Mouse (Mus musculus) left cerebral cortex, postnatal 14 days (tissue): Measurements from ENCODE around the gene Hoxc8. TPM values are rescaled to one million over a fixed set of nuclear protein-coding genes. Genes with fewer than 3 reads are reported as not detected.

Experiments
- DNase-seq, 2 experiments: peaks; one replicate each; pipeline ENCODE4 v3.0.0; 2021 to 2022; ENCODE audit warnings: low spot score in 2 of 2, mixed read lengths in 1 of 2
- intact Hi-C: fragments of 180-260 bp; cut with DNase I; formaldehyde crosslinking; loops from one replicate; pipeline ENCODE4 v1.15.1; 2025
- total RNA-seq, 2 experiments: library from RNA; stranded (reverse); gene quantifications; 2 replicates each; pipeline ENCODE4 v1.2.3; 2021

Hoxc8 gene
- total RNA-seq, 2 experiments from 2014 or later = not detected

DNA sequence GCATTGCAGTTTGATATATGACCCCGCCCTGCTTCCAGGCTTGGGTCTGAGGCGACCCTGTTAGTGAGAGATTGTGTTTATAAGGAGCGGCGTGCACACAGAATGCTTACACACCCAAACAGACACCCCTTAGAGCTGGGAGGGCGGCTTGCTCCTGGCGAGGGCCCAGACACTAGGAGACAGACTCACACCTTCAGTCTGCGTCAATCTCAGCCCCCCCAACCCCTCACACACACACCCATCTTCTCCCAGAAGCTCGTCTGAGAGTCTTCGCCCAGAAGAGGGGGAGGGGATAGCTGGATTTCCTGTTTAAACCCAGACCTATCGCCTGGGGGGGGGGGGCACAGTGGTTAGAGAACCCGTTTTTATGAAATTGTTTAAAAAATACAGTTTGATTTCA lies 9.5 kb downstream of the Hoxc8 start:
- no peak for DNase-seq
- intact Hi-C loops = no loop called here

DNA sequence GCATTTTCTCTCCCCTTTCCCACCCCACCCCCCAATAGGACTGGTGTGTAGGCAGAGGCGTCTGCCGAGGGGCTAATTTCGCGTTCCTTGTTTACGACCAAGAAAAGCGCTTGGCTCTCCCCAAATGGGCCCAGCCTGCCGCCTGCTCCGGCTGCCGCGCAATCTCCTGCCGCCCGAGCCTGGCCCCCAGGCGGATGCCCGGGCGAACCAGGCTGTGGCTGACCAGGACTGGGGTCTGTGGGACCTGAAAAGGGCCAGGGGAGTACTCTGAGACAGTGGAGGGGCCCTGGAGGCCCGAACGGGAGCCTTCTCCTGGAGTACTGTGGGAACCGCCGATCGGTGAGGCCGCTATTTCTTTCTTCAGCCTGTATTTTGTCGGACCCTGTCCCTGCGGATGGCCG lies 10.1 kb downstream of the Hoxc8 start:
- DNase-seq = no peak
- intact Hi-C loops = no loop called here

DNA sequence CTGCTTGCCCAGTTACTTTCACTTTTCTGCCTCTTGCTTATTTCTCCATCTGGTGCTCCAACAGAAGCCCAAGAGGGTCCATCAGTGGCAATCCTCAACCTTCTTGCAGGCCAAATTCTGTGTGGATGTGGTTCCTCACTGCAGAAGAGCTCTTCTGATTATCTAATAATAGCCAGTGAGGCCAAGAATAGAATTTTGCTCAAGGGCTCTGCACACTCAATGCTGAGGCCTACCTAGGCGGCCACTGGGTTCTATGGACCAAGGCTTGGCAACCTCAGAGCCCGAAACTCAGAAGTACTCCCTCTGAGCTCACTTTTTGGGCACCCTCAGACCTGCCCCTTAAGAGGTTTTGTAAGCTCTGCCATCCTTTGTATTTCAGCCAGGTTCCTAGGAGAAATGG lies 11.0 kb downstream of the Hoxc8 start:
- no peak for DNase-seq
- intact Hi-C loops = no loop called here

DNA sequence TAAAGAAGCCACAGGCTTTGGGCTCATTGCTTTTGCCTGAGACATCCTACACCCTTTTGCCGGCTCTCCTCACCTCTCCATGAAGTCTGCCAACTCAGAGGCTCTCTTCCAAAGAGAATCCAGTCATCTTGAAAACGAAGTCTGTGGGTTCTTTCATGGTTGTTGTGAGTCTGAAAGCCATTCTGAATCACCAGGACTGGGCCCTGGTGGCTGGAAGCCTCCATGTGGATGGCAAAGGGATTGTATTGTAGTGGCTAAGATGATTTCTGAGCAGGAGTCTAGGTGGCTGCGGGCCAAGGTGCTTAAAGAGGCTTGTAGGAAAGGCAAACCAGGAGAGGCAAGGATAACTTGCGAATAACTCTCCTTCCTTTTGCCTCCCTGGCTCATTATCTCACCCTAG lies 11.7 kb downstream of the Hoxc8 start:
- DNase-seq = no peak
- intact Hi-C loops = no loop called here

DNA sequence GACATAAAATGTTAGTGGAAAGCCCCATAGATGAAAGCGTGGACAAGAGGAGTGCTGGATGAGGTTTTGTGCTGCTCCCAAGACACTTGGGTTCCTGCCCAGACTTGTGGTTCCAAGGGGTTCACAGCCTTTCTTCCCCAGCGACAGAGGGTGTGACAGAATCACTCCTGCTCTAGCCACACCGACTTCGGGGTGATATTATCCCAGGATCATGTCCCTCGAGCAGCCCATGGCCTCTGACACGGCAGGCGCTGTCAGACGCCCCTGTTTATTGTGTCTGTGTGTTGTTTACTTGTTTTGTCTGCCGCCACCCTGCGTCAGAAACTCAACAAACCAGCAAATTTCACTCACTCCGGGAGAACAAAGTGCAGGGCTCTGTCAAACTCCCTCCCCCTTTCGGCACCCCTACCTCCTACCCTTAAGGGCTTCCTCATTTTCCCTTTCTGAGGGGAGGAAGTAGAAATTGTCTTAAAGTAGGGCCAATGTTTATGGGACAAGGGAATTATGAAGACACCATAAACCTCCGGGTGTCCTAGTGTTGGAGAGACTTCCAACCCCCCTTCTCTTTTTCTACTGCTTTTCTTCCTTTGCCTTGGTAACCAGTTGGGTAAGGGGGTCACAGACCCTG lies 12.5 kb downstream of the Hoxc8 start:
- intact Hi-C loops = no loop called here
- no peak for DNase-seq

DNA sequence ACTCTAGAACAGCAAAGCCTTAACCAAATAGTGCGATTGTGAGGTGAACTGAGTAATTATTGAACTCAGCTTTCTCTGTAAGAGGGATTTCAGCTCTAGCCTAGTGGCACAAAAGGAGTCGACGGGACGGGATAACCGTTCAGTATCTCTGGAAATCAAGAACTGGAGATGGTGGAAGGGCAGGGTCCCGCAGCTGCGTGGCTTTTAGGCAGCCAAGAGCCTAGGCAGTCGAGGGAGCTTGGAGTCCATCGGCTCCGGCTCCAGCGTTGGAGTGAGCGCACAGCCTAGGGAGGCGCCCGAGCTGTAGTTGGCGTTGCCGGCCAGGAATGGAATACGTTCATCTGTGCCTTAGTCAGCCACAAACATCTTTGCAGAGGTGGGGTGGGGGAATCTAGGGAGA lies 14.9 kb downstream of the Hoxc8 start:
- intact Hi-C loops = no loop called here

DNA sequence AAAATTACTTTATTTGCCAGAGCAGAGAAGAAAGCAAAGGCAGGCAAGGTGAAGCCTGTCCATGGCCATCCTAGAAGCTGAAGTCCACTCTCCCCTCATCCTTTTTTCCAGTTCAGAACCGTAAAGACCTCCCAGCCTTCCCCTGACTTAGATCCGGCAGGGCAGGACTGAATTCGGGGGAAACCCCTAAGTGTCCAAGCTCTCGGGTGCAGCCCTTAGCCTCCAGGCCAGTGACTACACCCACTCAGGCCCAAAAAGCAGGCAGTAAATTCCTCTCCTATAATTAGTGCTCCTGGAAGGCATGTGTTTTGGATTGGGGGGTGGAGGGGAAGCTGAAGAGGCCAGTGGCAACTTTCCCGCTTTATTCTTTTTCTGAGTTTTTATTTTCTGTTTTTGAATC lies 15.4 kb downstream of the Hoxc8 start:
- DNase-seq = no peak
- intact Hi-C loops = no loop called here

More for the DNA sequence above, 14.9 kb downstream of the Hoxc8 start:
- no peak for DNase-seq

DNA sequence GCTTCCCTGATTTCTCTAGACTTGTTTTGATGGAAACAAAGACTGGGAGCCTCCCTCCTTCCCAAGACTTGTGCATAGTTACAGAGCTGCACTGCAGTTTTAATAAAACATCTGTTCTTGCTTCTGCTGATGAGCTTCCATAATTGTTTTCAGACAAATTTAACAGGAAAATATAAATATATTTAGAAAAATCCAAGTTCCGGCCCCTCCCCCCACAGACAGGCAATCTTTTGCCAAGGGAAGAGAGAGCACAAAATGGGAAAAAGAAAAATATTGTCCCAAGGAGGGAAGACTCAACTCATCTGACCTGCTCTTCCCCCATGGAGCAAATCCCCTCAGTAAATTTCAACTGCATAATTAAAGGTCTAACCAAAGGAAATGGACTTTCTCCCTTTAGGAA lies 15.9 kb downstream of the Hoxc8 start:
- intact Hi-C loops = no loop called here
- DNase-seq = no peak

DNA sequence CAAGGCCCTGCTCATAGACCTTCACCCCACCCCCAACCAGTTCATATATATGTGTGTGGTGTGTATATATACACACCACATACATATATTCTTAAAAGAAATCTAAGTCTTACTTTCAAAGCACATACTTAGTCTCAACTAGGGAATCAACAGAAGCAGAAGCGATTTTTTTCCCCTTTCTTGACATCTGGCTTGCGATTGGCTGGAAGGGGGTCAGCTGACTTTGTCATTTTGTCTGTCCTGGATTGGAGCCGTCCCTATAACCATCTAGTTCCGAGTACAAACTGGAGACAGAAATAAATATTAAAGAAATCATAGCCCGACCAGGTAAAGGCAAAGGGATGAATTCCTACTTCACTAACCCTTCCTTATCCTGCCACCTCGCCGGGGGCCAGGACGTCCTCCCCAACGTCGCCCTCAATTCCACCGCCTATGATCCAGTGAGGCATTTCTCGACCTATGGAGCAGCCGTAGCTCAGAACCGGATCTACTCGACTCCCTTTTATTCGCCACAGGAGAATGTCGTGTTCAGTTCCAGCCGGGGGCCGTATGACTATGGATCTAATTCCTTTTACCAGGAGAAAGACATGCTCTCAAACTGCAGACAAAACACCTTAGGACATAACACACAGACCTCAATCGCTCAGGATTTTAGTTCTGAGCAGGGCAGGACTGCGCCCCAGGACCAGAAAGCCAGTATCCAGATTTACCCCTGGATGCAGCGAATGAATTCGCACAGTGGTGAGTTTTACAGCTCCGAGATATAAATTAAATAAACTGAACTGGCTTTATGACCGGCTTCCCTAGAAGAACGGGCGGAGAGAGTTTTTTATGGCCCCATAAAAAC lies 19.1 kb downstream of the Hoxc8 start:
- no peak for DNase-seq
- intact Hi-C loops = no loop called here

DNA sequence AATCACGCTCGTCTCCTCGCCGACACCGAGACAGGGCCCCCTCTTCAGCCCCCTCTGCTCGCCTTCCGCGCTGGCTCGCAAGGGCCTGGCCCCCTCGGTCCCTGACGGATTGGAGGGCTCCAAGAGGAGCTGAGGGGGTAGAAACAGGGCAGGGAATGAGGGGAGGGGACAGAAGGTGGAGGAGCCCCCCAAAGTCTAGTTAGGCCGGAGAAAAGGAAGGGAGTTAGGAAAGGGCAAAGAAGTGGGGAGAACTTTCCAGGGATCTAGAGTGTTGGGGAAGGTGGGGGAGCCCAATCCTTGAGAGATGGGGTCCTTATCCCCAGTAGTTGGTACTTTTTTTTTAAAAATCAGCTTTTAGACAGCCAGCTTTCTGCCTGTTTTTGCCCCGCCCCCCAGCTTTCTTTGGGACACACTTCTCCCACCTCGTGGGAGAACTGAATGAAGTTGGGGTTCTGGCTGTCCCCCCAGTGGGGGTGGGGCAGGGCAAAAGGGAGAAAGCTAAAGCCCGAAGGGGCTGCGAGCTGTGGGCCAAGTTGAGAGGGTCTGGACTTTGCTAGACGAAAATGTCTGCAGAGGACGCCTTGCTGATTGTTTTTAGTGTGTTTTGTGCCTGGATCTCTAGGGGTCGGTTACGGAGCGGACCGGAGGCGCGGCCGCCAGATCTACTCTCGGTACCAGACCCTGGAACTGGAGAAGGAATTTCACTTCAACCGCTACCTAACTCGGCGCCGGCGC lies 19.9 kb downstream of the Hoxc8 start:
- intact Hi-C loops = no loop called here
- DNase-seq = no peak

DNA sequence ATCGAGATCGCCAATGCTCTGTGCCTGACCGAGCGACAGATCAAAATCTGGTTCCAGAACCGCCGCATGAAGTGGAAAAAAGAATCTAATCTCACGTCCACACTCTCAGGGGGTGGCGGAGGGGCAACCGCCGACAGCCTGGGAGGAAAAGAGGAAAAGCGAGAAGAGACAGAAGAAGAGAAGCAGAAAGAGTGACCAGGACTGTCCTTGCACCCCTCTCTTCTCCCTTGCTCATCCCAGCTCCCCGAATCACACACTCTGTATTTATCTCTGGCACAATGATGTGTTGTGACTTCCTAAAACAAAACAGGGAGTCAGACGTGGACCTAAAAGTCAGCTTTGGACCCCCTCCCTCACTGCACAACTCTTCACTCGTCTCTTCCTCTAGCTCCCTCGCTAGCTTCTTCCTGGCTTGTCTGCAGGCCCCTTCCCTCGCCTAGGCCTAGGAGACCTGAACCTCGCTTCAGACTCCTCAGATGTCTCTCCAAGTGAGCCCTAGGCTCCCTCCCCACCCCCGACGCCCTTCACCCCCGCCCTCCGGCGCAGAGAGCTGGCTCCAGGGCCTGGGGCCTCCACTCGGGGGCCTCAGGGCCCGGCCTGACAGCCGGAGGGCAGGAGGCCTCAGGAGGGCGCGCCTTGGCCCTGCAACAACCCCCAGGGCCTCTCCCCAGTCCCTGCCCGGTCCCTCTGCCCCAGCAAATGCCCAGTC lies 20.6 kb downstream of the Hoxc8 start:
- no peak for DNase-seq
- intact Hi-C loops = no loop called here

DNA sequence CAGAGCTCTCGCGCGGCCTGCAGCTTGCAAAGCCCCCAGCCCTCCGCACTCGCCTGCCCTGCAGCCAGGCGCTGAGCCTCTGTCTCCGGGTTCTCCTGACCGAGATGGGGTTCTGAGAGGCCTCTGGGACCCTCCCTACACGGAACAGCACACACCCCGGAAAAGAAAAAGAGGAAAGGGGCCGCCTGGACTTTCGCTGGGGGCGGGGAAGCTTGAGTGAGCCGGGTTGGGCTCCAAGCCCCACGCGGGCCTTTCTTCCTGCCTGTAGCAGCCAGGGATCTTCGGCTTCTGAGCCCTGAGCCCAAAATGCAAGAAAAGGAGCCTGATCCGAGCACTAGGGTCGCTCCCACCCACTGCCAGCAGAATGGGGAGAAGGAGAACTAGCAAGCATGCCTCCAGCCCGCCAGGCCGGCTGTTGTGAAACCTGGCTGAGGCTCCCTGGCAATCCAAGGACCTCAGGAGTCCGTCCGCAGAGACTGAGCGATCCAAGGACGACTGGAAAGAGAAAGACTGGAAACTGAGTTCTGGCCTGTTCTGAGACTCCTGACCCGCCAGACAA lies 21.6 kb downstream of the Hoxc8 start:
- no peak for DNase-seq
- intact Hi-C loops = loop anchor here (2.0 kb wide), 1 partner anchor 161 kb away; no protein-coding TSS in a partner anchor

DNA sequence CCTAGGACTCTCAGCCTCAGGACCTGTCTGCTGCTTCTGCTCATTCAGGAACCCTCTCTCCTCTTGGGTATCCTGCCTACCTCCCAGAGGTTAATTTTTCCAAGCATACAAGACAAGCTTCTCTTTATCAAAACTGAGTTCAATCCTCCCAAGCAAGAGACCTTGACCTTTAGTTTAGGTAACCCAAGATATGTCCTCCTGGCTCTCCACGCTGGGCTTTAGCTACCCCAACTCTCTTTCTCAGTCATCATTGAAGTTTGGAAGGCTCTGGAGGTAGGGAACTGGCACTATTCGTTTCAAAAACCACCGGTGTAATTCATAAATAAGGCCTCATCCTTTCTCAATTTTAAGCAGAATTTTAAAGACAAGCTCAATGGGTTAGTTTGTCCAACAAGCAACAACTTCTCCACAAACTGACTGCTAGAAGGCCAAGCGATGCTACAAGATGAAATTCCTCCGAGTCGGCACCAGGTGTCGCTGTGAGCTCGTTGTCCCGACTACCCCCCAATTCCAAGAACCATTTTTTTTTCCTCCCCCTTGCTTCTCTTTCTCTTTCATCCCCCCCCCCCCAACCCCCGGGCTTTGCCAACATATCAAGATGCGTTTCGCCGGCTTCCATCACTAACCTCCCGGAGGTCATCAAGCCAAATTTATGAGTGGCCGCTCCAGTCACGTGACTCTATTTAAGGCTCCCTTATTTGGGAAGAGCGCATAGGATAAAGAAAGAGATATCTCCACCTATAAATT lies 23.0 kb downstream of the Hoxc8 start:
- intact Hi-C loops = loop anchor here (1.0 to 2.0 kb wide), 2 partner anchors 152 to 159 kb away; no protein-coding TSS in a partner anchor
- DNase-seq = peak; percentile 15 to 52

DNA sequence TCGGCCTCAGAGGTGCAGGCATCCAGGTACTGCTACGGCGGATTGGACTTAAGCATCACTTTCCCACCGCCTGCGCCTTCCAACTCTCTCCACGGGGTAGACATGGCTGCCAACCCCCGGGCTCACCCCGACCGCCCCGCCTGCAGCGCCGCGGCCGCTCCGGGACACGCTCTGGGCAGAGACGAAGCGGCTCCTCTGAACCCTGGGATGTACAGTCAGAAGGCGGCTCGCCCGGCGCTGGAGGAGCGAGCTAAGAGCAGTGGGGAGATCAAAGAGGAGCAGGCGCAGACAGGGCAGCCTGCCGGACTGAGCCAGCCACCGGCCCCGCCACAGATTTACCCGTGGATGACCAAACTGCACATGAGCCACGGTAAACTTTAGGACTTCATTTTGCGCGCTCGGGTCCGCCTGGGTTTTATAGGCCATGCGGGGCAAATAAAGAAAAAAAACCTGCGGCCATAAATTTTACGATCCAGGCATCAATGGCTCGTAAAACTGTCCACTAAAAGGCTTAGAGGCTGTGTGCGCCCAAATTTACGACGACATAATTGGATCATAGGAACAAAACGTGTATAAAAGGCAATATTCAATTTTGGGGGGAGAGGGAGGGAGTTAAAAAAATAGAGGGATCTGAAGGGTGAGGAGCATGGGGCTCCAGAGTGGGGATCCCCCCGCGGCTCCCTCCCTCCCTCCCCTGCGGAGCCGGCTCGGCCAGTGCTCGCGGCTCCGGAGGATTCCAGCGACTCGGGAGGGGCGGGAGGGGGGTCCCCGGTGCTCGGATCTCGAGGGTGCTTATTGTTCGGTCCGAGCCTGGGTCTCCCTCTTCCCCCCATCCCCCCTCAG lies 24.0 kb downstream of the Hoxc8 start:
- intact Hi-C loops = no loop called here
- DNase-seq = no peak

DNA sequence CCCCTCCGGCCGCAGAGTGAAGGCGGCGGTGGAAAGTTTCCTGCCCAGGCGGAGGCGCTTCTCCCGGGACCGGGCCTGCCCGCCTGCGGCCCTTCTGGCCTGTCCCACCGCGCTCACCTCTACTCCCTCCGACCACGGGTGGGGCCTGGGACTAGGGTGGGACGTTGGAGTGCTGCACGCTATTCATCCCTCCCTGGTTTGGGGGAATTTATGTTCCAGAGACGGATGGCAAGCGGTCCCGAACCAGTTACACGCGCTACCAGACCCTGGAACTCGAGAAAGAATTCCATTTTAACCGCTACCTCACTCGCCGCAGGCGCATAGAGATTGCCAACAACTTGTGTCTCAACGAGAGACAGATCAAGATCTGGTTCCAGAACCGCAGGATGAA lies 24.6 kb downstream of the Hoxc8 start:
- intact Hi-C loops = no loop called here
- no peak for DNase-seq

DNA sequence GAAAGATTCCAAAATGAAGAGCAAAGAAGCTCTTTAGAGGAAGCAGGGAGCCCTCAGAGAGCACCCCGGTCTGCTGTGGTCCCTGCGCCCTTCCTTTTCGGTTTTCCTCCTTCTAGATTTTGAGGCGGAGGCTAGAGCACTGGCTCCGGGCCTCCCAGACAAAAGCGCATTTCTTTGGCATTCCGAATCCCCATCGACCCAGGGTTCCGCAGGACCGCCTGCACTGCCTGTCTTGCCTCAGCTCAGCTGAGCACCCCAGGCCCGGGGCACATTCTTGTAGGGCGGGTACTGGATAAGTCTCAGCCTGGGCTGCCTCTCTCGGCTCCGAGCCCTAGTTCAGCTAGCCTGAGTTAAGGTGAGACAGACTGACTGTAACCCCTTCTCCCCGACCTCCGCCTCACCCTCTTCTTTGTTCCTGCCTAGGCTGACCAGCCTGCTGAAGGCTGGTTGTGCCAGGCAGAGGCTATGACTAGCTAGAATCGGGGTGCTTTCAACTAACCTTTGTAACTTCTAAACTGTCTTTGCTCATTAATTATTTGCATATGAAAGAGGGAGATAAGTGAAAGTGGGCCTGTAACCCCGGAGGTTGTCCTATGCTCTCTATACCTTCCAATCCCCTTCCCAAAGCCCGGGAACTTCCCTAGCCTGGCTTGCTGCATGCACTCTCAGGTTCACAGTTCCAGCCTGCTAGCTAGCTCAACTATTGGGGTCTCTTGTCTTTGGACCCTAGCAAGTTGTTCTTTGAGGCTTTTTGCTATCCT lies 25.2 kb downstream of the Hoxc8 start:
- intact Hi-C loops = no loop called here
- no peak for DNase-seq

DNA sequence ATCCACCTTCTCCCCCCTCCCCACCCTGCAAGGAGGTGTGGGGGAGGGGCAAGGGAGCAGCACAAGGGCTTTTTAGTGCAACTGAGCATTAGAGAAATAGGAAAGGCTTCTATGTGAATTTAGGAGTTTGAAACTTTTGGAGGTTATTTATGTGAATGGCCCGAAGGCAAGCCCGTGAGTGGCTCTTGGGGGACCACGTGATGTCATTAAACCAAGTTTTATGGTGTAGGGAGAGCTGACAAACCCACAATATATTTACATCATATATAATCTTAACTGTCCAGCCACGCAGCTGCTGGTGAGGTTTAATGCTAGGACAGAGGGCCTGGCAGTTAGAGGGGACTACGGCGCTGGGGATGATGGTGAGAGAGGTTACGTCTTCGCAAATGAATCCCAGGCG lies 28.2 kb downstream of the Hoxc8 start, which contains the start of gene Hoxc4:
Gene Hoxc4 (plus strand): TSS at position 299 of the 400 bp plus-strand sequence.
- intact Hi-C loops = no loop called here
- DNase-seq = no peak
